Mouse (Mus musculus) liver, embryonic 14.5 days (tissue): ENCODE results near the gene Gm11492. TPM values are rescaled to one million over a fixed set of nuclear protein-coding genes. Genes with fewer than 3 reads are reported as not detected.

Experiments used
- ATAC-seq: fragments of 200-750 bp; cut with Nextera tagmentation; 2 replicates; pipeline ENCODE4 v1.8.0; 2017; ENCODE audit warnings: moderate number of reproducible peaks, mild to moderate bottlenecking, moderate library complexity; ENCODE audit not compliant: insufficient read depth
- DNase-seq, 3 experiments: peaks; one replicate each; pipeline ENCODE4 v3.0.0-alpha.2; 2012 to 2013; ENCODE audit warnings: low read depth in 3 of 3, low spot score in 3 of 3
- H3K27ac ChIP-seq: fragments of 300-500 bp; sonication (generic); 2 replicates; pipeline ENCODE4 v1.5.1; 2014; ENCODE audit warnings: moderate library complexity, mild to moderate bottlenecking, control low read depth, inconsistent platforms
- H3K27me3 ChIP-seq: fragments of 300-500 bp; sonication (generic); 2 replicates; pipeline ENCODE4 v1.6.1; 2014; ENCODE audit warnings: mild to moderate bottlenecking, low read length, moderate library complexity; ENCODE audit not compliant: control insufficient read depth, insufficient read depth
- H3K36me3 ChIP-seq: fragments of 300-500 bp; sonication (generic); replicated peaks from 2 replicates; pipeline ENCODE4 v1.6.1; 2014; ENCODE audit warnings: low read depth; ENCODE audit not compliant: control insufficient read depth, insufficient read depth
- H3K4me1 ChIP-seq, 2 experiments: fragments of 200-500 bp in 1 of 2; fragments of 300-500 bp in 1 of 2; sonication (generic) in 1 of 2; replicated peaks; 2 replicates each; pipeline ENCODE4 v1.6.1; 2012 to 2014; ENCODE audit warnings: antibody characterized with exemption in 1 of 2, inconsistent platforms in 1 of 2, low read length in 1 of 2; ENCODE audit not compliant: control insufficient read depth in 2 of 2, insufficient read depth in 2 of 2
- H3K4me2 ChIP-seq: fragments of 300-500 bp; sonication (generic); 2 replicates; pipeline ENCODE4 v1.6.1; 2014; ENCODE audit warnings: low read depth, mild to moderate bottlenecking, control low read depth, moderate library complexity
- H3K4me3 ChIP-seq, 2 experiments: fragments of 200-500 bp in 1 of 2; fragments of 300-500 bp in 1 of 2; sonication (generic) in 1 of 2; 2 replicates each; pipeline ENCODE4 v1.5.1; 2012 to 2014; ENCODE audit warnings: low read depth in 2 of 2, low read length in 2 of 2, mild to moderate bottlenecking in 2 of 2, control low read depth in 1 of 2, inconsistent platforms in 1 of 2, moderate library complexity in 1 of 2; ENCODE audit not compliant: insufficient read depth in 1 of 2
- H3K9ac ChIP-seq: fragments of 300-500 bp; sonication (generic); replicated peaks from 2 replicates; pipeline ENCODE4 v1.6.1; 2014; ENCODE audit warnings: mild to moderate bottlenecking, control low read depth, moderate library complexity
- H3K9me3 ChIP-seq: fragments of 300-500 bp; sonication (generic); 2 replicates; pipeline ENCODE4 v1.6.1; 2016; ENCODE audit warnings: low read length, mixed read lengths; ENCODE audit not compliant: control insufficient read depth
- CTCF ChIP-seq: IDR thresholded peaks from 2 replicates; pipeline ENCODE4 v1.5.1; 2016; ENCODE audit warnings: antibody characterized with exemption, low read depth, control low read depth
- EP300 ChIP-seq: IDR thresholded peaks from 2 replicates; pipeline ENCODE4 v1.6.1; 2016; ENCODE audit warnings: antibody characterized with exemption, low read depth
- WGBS: fragments of 180-500 bp; shearing (Covaris S2); extraction: QIAGEN DNeasy Blood & Tissue Kit; methylation state at CpG from one replicate; pipeline ENCODE4 v1.1.7; 2014; ENCODE audit not compliant: insufficient replicate concordance; 5-methylcytosine and 5-hydroxymethylcytosine counted together
- polyA plus RNA-seq, 2 experiments: library from polyadenylated mRNA; depleted of rRNA in 1 of 2; stranded (reverse) in 1 of 2; unstranded in 1 of 2; fragments of >200 nt; fragmentation: Nextera tagmentation in 1 of 2; extraction: Ambion mirVana in 1 of 2; gene quantifications; 2 replicates each; pipeline versions ENCODE4 v1.2.1 to v1.2.3; 2012 to 2014

Gm11492 gene
- polyA plus RNA-seq, 2 experiments = not detected

- H3K4me1 ChIP-seq = peaks cover 3 to 6% of the 10 kb centered on the region in 2 experiments
- H3K27ac ChIP-seq = no peak within 1 kb of the TSS
- no peak within 1 kb of the TSS for H3K4me3 ChIP-seq
- TF ChIP-seq EP300 (no peak), CTCF (no peak)
- no peak within 1 kb of the TSS for H3K4me2 ChIP-seq
- 93% methylated on average over 62 of the region's 69 CpGs for WGBS
- no peaks in the 10 kb centered on the region for H3K27me3 ChIP-seq
- DNase-seq (no peak), ATAC-seq (no peak)
- H3K36me3 ChIP-seq = peaks cover 47% of the 10 kb centered on the region
- no peaks in the 10 kb centered on the region; the same call in 1 of the 2 replicates for H3K9me3 ChIP-seq
- no peak within 1 kb of the TSS for H3K9ac ChIP-seq
Observed at GRCm38 (mm10) chr11:87616790-87617474, 50.5 kb downstream of the Gm11492 start, which contains the start of gene Hsf5. TSS of gene Hsf5 (plus strand) at chr11:87617164.

- DNase-seq = no peak
- ATAC-seq = no peak
- TF ChIP-seq EP300 (no peak), CTCF (no peak)
- WGBS = 95% methylated on average over 32 of the region's 32 CpGs
- H3K4me3 ChIP-seq = no peak overlapping the region
- H3K9ac ChIP-seq = no peak overlapping the region
- no peaks in the 10 kb centered on the region for H3K27me3 ChIP-seq
- H3K27ac ChIP-seq = no peak overlapping the region
- peaks cover 40% of the 10 kb centered on the region for H3K36me3 ChIP-seq
- no peak overlapping the region for H3K4me2 ChIP-seq
- peaks cover 3 to 6% of the 10 kb centered on the region in 2 experiments for H3K4me1 ChIP-seq
- no peaks in the 10 kb centered on the region; the same call in 1 of the 2 replicates for H3K9me3 ChIP-seq
Observed at GRCm38 (mm10) chr11:87617606-87618005, 51.2 kb downstream of the Gm11492 start.

Other genes starting within 250 kb of the Gm11492 start
- 1.6 and 2.0 TPM in 2 replicates for gene Ppm1e, start 207.6 kb upstream of the Gm11492 start, polyA plus RNA-seq (2012; rRNA removed)
- 1.7 and 1.9 TPM in 2 replicates for gene Ppm1e, start 207.6 kb upstream of the Gm11492 start, polyA plus RNA-seq (2014; fragmentation: Nextera tagmentation; extraction: Ambion mirVana)
- gene Rad51c, start 161.7 kb upstream of the Gm11492 start, polyA plus RNA-seq (2012; rRNA removed) = 2.0 and 4.0 TPM in 2 replicates
- 4.3 and 4.4 TPM in 2 replicates for gene Rad51c, start 161.7 kb upstream of the Gm11492 start, polyA plus RNA-seq (2014; fragmentation: Nextera tagmentation; extraction: Ambion mirVana)
- 0.01 and 0.06 TPM in 2 replicates for gene Tex14, start 161.6 kb upstream of the Gm11492 start, polyA plus RNA-seq (2012; rRNA removed)
- not detected in 2 replicates for gene Tex14, start 161.6 kb upstream of the Gm11492 start, polyA plus RNA-seq (2014; fragmentation: Nextera tagmentation; extraction: Ambion mirVana)
- 5.5 and 8.0 TPM in 2 replicates for gene Sept4, start 2.2 kb downstream of the Gm11492 start, polyA plus RNA-seq (2012; rRNA removed)
- 9.1 and 11.2 TPM in 2 replicates for gene Sept4, start 2.2 kb downstream of the Gm11492 start, polyA plus RNA-seq (2014; fragmentation: Nextera tagmentation; extraction: Ambion mirVana)
- 5.7 and 6.5 TPM in 2 replicates for gene Mtmr4, start 25.5 kb downstream of the Gm11492 start, polyA plus RNA-seq (2012; rRNA removed)
- gene Mtmr4, start 25.5 kb downstream of the Gm11492 start, polyA plus RNA-seq (2014; fragmentation: Nextera tagmentation; extraction: Ambion mirVana) = 8.7 and 9.2 TPM in 2 replicates
- gene Hsf5, start 50.5 kb downstream of the Gm11492 start, polyA plus RNA-seq (2012; rRNA removed) = 0.02 TPM in 1 of 2 replicates, not detected in the other
- gene Hsf5, start 50.5 kb downstream of the Gm11492 start, polyA plus RNA-seq (2014; fragmentation: Nextera tagmentation; extraction: Ambion mirVana) = not detected in 2 replicates
- 3.5 and 4.2 TPM in 2 replicates for gene Rnf43, start 96.1 kb downstream of the Gm11492 start, polyA plus RNA-seq (2012; rRNA removed)
- 4.5 and 5.0 TPM in 2 replicates for gene Rnf43, start 96.1 kb downstream of the Gm11492 start, polyA plus RNA-seq (2014; fragmentation: Nextera tagmentation; extraction: Ambion mirVana)
- 111 TPM in 2 replicates for gene Supt4a, start 170.9 kb downstream of the Gm11492 start, polyA plus RNA-seq (2012; rRNA removed)
- gene Supt4a, start 170.9 kb downstream of the Gm11492 start, polyA plus RNA-seq (2014; fragmentation: Nextera tagmentation; extraction: Ambion mirVana) = 211 and 214 TPM in 2 replicates
- gene Tspoap1, start 193.9 kb downstream of the Gm11492 start, polyA plus RNA-seq (2012; rRNA removed) = 5.4 and 5.5 TPM in 2 replicates
- gene Tspoap1, start 193.9 kb downstream of the Gm11492 start, polyA plus RNA-seq (2014; fragmentation: Nextera tagmentation; extraction: Ambion mirVana) = 1.1 and 2.4 TPM in 2 replicates
- gene Mpo, start 226.9 kb downstream of the Gm11492 start, polyA plus RNA-seq (2012; rRNA removed) = 142 and 163 TPM in 2 replicates
- 301 and 360 TPM in 2 replicates for gene Mpo, start 226.9 kb downstream of the Gm11492 start, polyA plus RNA-seq (2014; fragmentation: Nextera tagmentation; extraction: Ambion mirVana)